In genomic region chr15:98728366-98728765, GRCm38 (mm10) we compare ENCODE assay signal across 9 mouse cellular contexts. TPM values are rescaled to one million over a fixed set of nuclear protein-coding genes. Genes with fewer than 3 reads are reported as not detected.
DNase-seq lines count a peak whose midpoint lies in the region; ATAC-seq and TF ChIP-seq lines count a peak whose summit lies in the region.
"Had no signal": no experiment of that assay in that cellular context is flagged by ENCODE, and none has a peak within 500 bp of the region (broad histone marks: within the 10 kb centered on the region; RNA-seq: fewer than 3 reads in every experiment).

No protein-coding gene starts in this region.

- H3K27me3 ChIP-seq in heart, embryonic 13.5 days (replicated peaks), result peaks cover 35% of the 10 kb centered on the region
- no peaks in the 10 kb centered on the region for H3K27me3 ChIP-seq in embryonic facial prominence, embryonic 12.5 days
- H3K27me3 ChIP-seq in kidney, adult 2 months (replicated peaks; ENCODE audit: control insufficient read depth, insufficient read depth, low read length), result no peaks in the 10 kb centered on the region
- H3K27me3 ChIP-seq in midbrain, embryonic 12.5 days, result peaks cover 51% of the 10 kb centered on the region
- H3K27me3 ChIP-seq: Patski had no signal

- no peak overlapping the region for H3K27ac ChIP-seq in heart, embryonic 13.5 days (replicated peaks)
- H3K27ac ChIP-seq in embryonic facial prominence, embryonic 12.5 days, result no peak overlapping the region
- no peak overlapping the region for H3K27ac ChIP-seq in kidney, adult 2 months (ENCODE audit: insufficient read depth, low read depth, low read length)
- no peak overlapping the region for H3K27ac ChIP-seq in midbrain, embryonic 12.5 days (replicated peaks)

- H3K4me2 ChIP-seq in heart, embryonic 13.5 days, result peak overlapping the region; percentile 94
- H3K4me2 ChIP-seq in embryonic facial prominence, embryonic 12.5 days (replicated peaks), result peak overlapping the region; percentile 94
- peak overlapping the region; percentile 89 for H3K4me2 ChIP-seq in midbrain, embryonic 12.5 days (replicated peaks)

- no peak for DNase-seq in heart, postnatal 4 days
- DNase-seq in kidney, adult 2 months, result peak; percentile 70
- DNase-seq in layer of hippocampus, adult 18-20 months (ENCODE audit: low spot score in 2 of 2), result no peak
- DNase-seq in frontal cortex, adult 2 months (ENCODE audit: extremely low spot score in 1 of 2, low spot score in 1 of 2), result no peak
- no peak for DNase-seq in spleen, adult 12 weeks (ENCODE audit: low spot score)

- ATAC-seq in heart, embryonic 13.5 days (ENCODE audit: extremely low read depth, insufficient number of reproducible peaks, low FRiP score, low TSS enrichment), result no peak
- no peak for ATAC-seq in embryonic facial prominence, embryonic 12.5 days (ENCODE audit: insufficient number of reproducible peaks, insufficient read depth, low FRiP score, low TSS enrichment)
- no peak for ATAC-seq in midbrain, embryonic 12.5 days (ENCODE audit: low FRiP score, low read depth)
- ATAC-seq: Patski had no signal

- no peaks in the 10 kb centered on the region for H3K36me3 ChIP-seq in heart, embryonic 13.5 days
- no peaks in the 10 kb centered on the region for H3K36me3 ChIP-seq in embryonic facial prominence, embryonic 12.5 days
- no peaks in the 10 kb centered on the region for H3K36me3 ChIP-seq in kidney, adult 2 months (ENCODE audit: control insufficient read depth, insufficient read depth, low read length)
- H3K36me3 ChIP-seq in midbrain, embryonic 12.5 days, result no peaks in the 10 kb centered on the region

- H3K4me3 ChIP-seq in heart, embryonic 13.5 days, result peak overlapping the region; percentile 66
- H3K4me3 ChIP-seq in embryonic facial prominence, embryonic 12.5 days, result peak overlapping the region; percentile 52; the same call in 1 of the 2 replicates
- H3K4me3 ChIP-seq in kidney, adult 2 months (ENCODE audit: insufficient read depth, low read depth, low read length), result peak overlapping the region; percentile 60; the same call in 1 of the 2 replicates
- peak overlapping the region; percentile 45 for H3K4me3 ChIP-seq in midbrain, embryonic 12.5 days

- peaks cover 30% of the 10 kb centered on the region for H3K4me1 ChIP-seq in heart, embryonic 13.5 days
- H3K4me1 ChIP-seq in embryonic facial prominence, embryonic 12.5 days, result peaks cover 32% of the 10 kb centered on the region
- peaks cover 5% of the 10 kb centered on the region; the same call in 1 of the 2 replicates for H3K4me1 ChIP-seq in kidney, adult 2 months (ENCODE audit: control insufficient read depth, insufficient read depth, low read length)
- peaks cover 26% of the 10 kb centered on the region for H3K4me1 ChIP-seq in midbrain, embryonic 12.5 days

- no peak for TF ChIP-seq CTCF in kidney, adult 2 months (conservative IDR thresholded peaks at IDR 0.05; ENCODE audit: insufficient read depth, insufficient read length, low read depth, low read length)

- H3K9ac ChIP-seq in heart, embryonic 13.5 days, result peak overlapping the region; percentile 81; the same call in 1 of the 2 replicates
- peak overlapping the region; percentile 54; the same call in 1 of the 2 replicates for H3K9ac ChIP-seq in embryonic facial prominence, embryonic 12.5 days
- H3K9ac ChIP-seq in midbrain, embryonic 12.5 days (replicated peaks), result no peak overlapping the region

- WGBS in heart, embryonic 13.5 days, result 29% methylated on average over 9 of the region's 9 CpGs
- WGBS in embryonic facial prominence, embryonic 12.5 days, result 40% methylated on average over 9 of the region's 9 CpGs
- WGBS in kidney, adult 2 months, result 33% methylated on average over 9 of the region's 9 CpGs
- 46% methylated on average over 9 of the region's 9 CpGs for WGBS in midbrain, embryonic 12.5 days

- no peak for TF ChIP-seq POLR2A in kidney, adult 2 months (IDR thresholded peaks at IDR 0.05; ENCODE audit: low read depth, low read length)

- H3K9me3 ChIP-seq in heart, embryonic 13.5 days, result no peaks in the 10 kb centered on the region
- no peaks in the 10 kb centered on the region for H3K9me3 ChIP-seq in embryonic facial prominence, embryonic 12.5 days
- H3K9me3 ChIP-seq in midbrain, embryonic 12.5 days, result no peaks in the 10 kb centered on the region

RNA-seq across cellular contexts. Expression of gene Fkbp11, which starts 0.4 kb away (rescaled TPM):
- polyA plus RNA-seq in heart, embryonic 13.5 days (2015; fragmentation: Nextera tagmentation; extraction: Ambion mirVana), result 19.8 and 24.5 TPM in 2 replicates
- total RNA-seq in heart, postnatal 4 days (2021), result 10 to 100 TPM; 11.0 to 12.8 TPM
- 25.1 and 26.3 TPM in 2 replicates for polyA plus RNA-seq in embryonic facial prominence, embryonic 12.5 days (2016; fragmentation: Nextera tagmentation; extraction: Ambion mirVana)
- 9.3 and 10.1 TPM in 2 replicates for polyA plus RNA-seq in kidney, adult 2 months (2012; rRNA removed)
- 5.7 and 9.2 TPM in 2 replicates for polyA plus RNA-seq in midbrain, embryonic 12.5 days (2016; fragmentation: Nextera tagmentation; extraction: Ambion mirVana)
- total RNA-seq in layer of hippocampus, adult 18-20 months (2021), result 1 to 10 TPM in 1 of 2 experiments, under 1 TPM in 1; 0.97 to 1.4 TPM
- polyA plus RNA-seq in frontal cortex, adult 2 months (2012; rRNA removed), result 2.9 and 3.5 TPM in 2 replicates

RNA-seq across cellular contexts. Expression of gene Ccdc65, which starts 20.4 kb away (rescaled TPM):
- 0.32 and 0.39 TPM in 2 replicates for polyA plus RNA-seq in heart, embryonic 13.5 days (2015; fragmentation: Nextera tagmentation; extraction: Ambion mirVana)
- under 1 TPM; 0.38 to 0.55 TPM for total RNA-seq in heart, postnatal 4 days (2021)
- 1.1 and 1.2 TPM in 2 replicates for polyA plus RNA-seq in embryonic facial prominence, embryonic 12.5 days (2016; fragmentation: Nextera tagmentation; extraction: Ambion mirVana)
- polyA plus RNA-seq in kidney, adult 2 months (2012; rRNA removed), result 0.42 and 0.60 TPM in 2 replicates
- polyA plus RNA-seq in midbrain, embryonic 12.5 days (2016; fragmentation: Nextera tagmentation; extraction: Ambion mirVana), result 0.87 and 1.8 TPM in 2 replicates
- total RNA-seq in layer of hippocampus, adult 18-20 months (2021), result 1 to 10 TPM; 7.4 to 9.7 TPM
- 6.4 and 7.7 TPM in 2 replicates for polyA plus RNA-seq in frontal cortex, adult 2 months (2012; rRNA removed)

RNA-seq across cellular contexts. Expression of gene Arf3, which starts 34.6 kb away (rescaled TPM):
- 31.2 and 32.5 TPM in 2 replicates for polyA plus RNA-seq in heart, embryonic 13.5 days (2015; fragmentation: Nextera tagmentation; extraction: Ambion mirVana)
- 10 to 100 TPM; 40.9 to 43.7 TPM for total RNA-seq in heart, postnatal 4 days (2021)
- 51.2 and 52.1 TPM in 2 replicates for polyA plus RNA-seq in embryonic facial prominence, embryonic 12.5 days (2016; fragmentation: Nextera tagmentation; extraction: Ambion mirVana)
- polyA plus RNA-seq in kidney, adult 2 months (2012; rRNA removed), result 114 and 143 TPM in 2 replicates
- 56.0 and 64.4 TPM in 2 replicates for polyA plus RNA-seq in midbrain, embryonic 12.5 days (2016; fragmentation: Nextera tagmentation; extraction: Ambion mirVana)
- 100 to 1,000 TPM; 830 to 882 TPM for total RNA-seq in layer of hippocampus, adult 18-20 months (2021)
- polyA plus RNA-seq in frontal cortex, adult 2 months (2012; rRNA removed), result 678 and 795 TPM in 2 replicates

RNA-seq across cellular contexts. Expression of gene Wnt10b, which starts 49.6 kb away (rescaled TPM):
- polyA plus RNA-seq in heart, embryonic 13.5 days (2015; fragmentation: Nextera tagmentation; extraction: Ambion mirVana), result 0.07 TPM in 1 of 2 replicates, not detected in the other
- total RNA-seq in heart, postnatal 4 days (2021), result under 1 TPM; 0.36 to 0.50 TPM
- polyA plus RNA-seq in embryonic facial prominence, embryonic 12.5 days (2016; fragmentation: Nextera tagmentation; extraction: Ambion mirVana), result 1.5 and 1.7 TPM in 2 replicates
- polyA plus RNA-seq in kidney, adult 2 months (2012; rRNA removed), result 0.22 and 0.25 TPM in 2 replicates
- polyA plus RNA-seq in midbrain, embryonic 12.5 days (2016; fragmentation: Nextera tagmentation; extraction: Ambion mirVana), result 0.14 and 0.34 TPM in 2 replicates
- total RNA-seq in layer of hippocampus, adult 18-20 months (2021), result under 1 TPM; 0.23 to 0.64 TPM
- polyA plus RNA-seq in frontal cortex, adult 2 months (2012; rRNA removed), result 6.3 and 6.8 TPM in 2 replicates
- polyA plus RNA-seq: Patski had no signal

RNA-seq across cellular contexts. Expression of gene Rnd1, which starts 51.1 kb away (rescaled TPM):
- polyA plus RNA-seq in heart, embryonic 13.5 days (2015; fragmentation: Nextera tagmentation; extraction: Ambion mirVana), result 1.3 TPM in 2 replicates
- total RNA-seq in heart, postnatal 4 days (2021), result 1 to 10 TPM; 1.5 TPM
- polyA plus RNA-seq in embryonic facial prominence, embryonic 12.5 days (2016; fragmentation: Nextera tagmentation; extraction: Ambion mirVana), result 0.57 and 0.91 TPM in 2 replicates
- 2.2 and 2.8 TPM in 2 replicates for polyA plus RNA-seq in kidney, adult 2 months (2012; rRNA removed)
- polyA plus RNA-seq in midbrain, embryonic 12.5 days (2016; fragmentation: Nextera tagmentation; extraction: Ambion mirVana), result 8.0 and 8.3 TPM in 2 replicates
- 1 to 10 TPM; 6.3 to 8.0 TPM for total RNA-seq in layer of hippocampus, adult 18-20 months (2021)
- polyA plus RNA-seq in frontal cortex, adult 2 months (2012; rRNA removed), result 25.4 and 25.5 TPM in 2 replicates
